Mouse (Mus musculus) midbrain, embryonic 16.5 days (tissue): ENCODE results near the gene Gm47985. TPM values are rescaled to one million over a fixed set of nuclear protein-coding genes. Genes with fewer than 3 reads are reported as not detected.
"Not testable (repeated sequence)": the region's sequence is repeated elsewhere in the genome, so short reads cannot be mapped to it uniquely, and the experiment has no call there.

ENCODE experiments used
- ATAC-seq: fragments of 200-750 bp; cut with Nextera tagmentation; 2 replicates; pipeline ENCODE4 v1.8.0; 2017; ENCODE audit warnings: moderate TSS enrichment
- H3K27ac ChIP-seq: fragments of 300-500 bp; sonication (generic); 2 replicates; pipeline ENCODE4 v1.5.1; 2014; ENCODE audit warnings: mild to moderate bottlenecking, low read length, mixed read lengths
- H3K27me3 ChIP-seq: fragments of 300-500 bp; sonication (generic); 2 replicates; pipeline ENCODE4 v1.6.1; 2014; ENCODE audit warnings: low read depth, low read length, mixed read lengths; ENCODE audit not compliant: control insufficient read depth, insufficient read depth
- H3K36me3 ChIP-seq: fragments of 300-500 bp; sonication (generic); 2 replicates; pipeline ENCODE4 v1.6.1; 2014; ENCODE audit warnings: mild to moderate bottlenecking, low read length, moderate library complexity, mixed read lengths; ENCODE audit not compliant: control insufficient read depth, insufficient read depth
- H3K4me1 ChIP-seq: fragments of 300-500 bp; sonication (generic); 2 replicates; pipeline ENCODE4 v1.6.1; 2014; ENCODE audit warnings: mild to moderate bottlenecking, low read length, mixed read lengths; ENCODE audit not compliant: control insufficient read depth, insufficient read depth
- H3K4me2 ChIP-seq: fragments of 300-500 bp; sonication (generic); 2 replicates; pipeline ENCODE4 v1.6.1; 2014; ENCODE audit warnings: mild to moderate bottlenecking, low read length, mixed read lengths
- H3K4me3 ChIP-seq: fragments of 300-500 bp; sonication (generic); 2 replicates; pipeline ENCODE4 v1.5.1; 2014; ENCODE audit warnings: low read depth, mild to moderate bottlenecking, low read length, moderate library complexity, mixed read lengths
- H3K9ac ChIP-seq: fragments of 300-500 bp; sonication (generic); 2 replicates; pipeline ENCODE4 v1.6.1; 2014; ENCODE audit warnings: low read depth, low read length, mixed read lengths
- H3K9me3 ChIP-seq: fragments of 300-500 bp; sonication (generic); replicated peaks from 2 replicates; pipeline ENCODE4 v1.6.1; 2014; ENCODE audit warnings: mild to moderate bottlenecking, low read length, mixed read lengths; ENCODE audit not compliant: control insufficient read depth, poor library complexity, severe bottlenecking
- WGBS: fragments of 180-500 bp; shearing (Covaris S2); extraction: QIAGEN DNeasy Blood & Tissue Kit; methylation state at CpG from one replicate; pipeline ENCODE4 v1.1.7; 2014; 5-methylcytosine and 5-hydroxymethylcytosine counted together
- polyA plus RNA-seq: library from polyadenylated mRNA; unstranded; fragments of >200 nt; fragmentation: Nextera tagmentation; extraction: Ambion mirVana; gene quantifications from 2 replicates; pipeline ENCODE4 v1.2.1, GENCODE M21; 2015

Gene Gm47985
- polyA plus RNA-seq, 1 experiment from 2014 or later, result not detected

DNA sequence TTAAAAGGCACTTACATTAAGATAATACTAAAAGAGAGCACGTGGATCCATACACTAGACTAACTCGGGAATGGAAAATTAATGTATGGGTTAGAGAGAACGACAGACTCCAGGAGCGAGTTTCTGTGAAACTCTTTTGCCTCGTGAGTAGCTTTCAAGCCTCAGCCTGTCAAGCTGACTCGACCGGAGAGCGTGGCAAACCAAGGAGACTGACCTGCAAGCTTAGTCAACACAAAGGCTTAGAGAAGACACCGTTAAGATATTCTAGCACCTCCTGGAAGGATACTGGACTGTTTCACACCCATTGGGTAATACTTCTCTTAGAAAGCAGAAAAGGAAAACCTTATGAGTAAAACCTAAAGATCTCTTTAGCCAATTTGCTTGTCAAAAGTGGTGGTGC is 28.2 kb upstream of the Gm47985 start:
- not testable (repeated sequence) for H3K4me3 ChIP-seq
- 93% methylated on average over 9 of the region's 9 CpGs for WGBS

GRCm38 (mm10) chr1:151156129-151156528 is 26.2 kb upstream of the Gm47985 start:
- WGBS, result 96% methylated on average over 3 of the region's 3 CpGs
- Histone ChIP-seq H3K27ac (no peak overlapping the region), H3K9ac (no peak overlapping the region), H3K27me3 (no peaks in the 10 kb centered on the region), H3K4me1 (0 out of 2 replicates have a peak, but pooled peaks cover 2% of the 10 kb centered on the region), H3K9me3 (no peaks in the 10 kb centered on the region), H3K4me2 (no peak overlapping the region), H3K4me3 (no peak overlapping the region), H3K36me3 (no peaks in the 10 kb centered on the region)
- no peak for ATAC-seq

More for the DNA sequence above, 28.2 kb upstream of the Gm47985 start:
- not testable (repeated sequence) for H3K27me3 ChIP-seq, ATAC-seq, H3K4me1 ChIP-seq, H3K27ac ChIP-seq, H3K9ac ChIP-seq, H3K36me3 ChIP-seq, H3K9me3 ChIP-seq, H3K4me2 ChIP-seq

DNA sequence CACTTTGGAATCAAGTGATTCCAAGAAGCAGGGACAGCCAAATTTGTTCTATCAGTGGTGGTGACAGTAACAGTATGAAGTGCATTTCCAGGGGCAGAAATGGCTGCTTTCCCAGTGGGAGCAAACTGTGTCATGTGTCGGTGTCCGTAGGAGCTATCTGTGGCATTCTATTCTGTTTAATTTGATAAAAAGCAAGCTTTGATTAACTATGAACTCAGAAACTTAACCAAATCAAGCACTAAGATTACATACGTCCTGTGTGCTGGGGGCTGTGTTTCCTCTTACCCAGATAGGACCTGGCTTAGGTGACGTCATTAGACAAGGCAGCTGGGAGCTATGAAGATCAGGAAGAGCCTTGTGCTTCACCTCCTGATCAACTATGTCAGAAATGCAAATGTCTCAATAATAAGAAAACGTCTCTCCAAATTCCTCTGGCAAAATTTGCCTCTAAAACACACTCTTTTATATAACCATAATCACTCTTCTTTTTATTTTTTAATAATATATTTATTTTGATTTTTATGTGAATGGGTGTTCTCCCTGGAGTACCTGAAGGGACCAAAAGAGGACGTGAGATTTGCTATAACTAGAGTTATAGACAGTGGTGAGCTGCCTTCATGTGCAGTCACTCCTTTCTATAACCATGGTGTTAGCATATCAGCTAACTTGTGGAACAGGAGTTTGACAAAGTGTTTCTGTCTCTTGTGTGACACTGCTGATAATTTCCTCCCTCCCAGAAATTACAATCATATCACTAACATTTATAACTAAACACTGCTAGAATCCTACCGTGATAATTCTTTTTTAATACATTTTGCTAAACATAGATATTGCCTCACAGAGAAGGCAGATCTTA is 25.3 kb upstream of the Gm47985 start:
- no peaks in the 10 kb centered on the region for H3K9me3 ChIP-seq
- no peak for ATAC-seq
- no peak overlapping the region for H3K9ac ChIP-seq
- H3K4me2 ChIP-seq, result no peak overlapping the region
- H3K36me3 ChIP-seq, result no peaks in the 10 kb centered on the region
- 0 out of 2 replicates have a peak, but pooled peaks cover 2% of the 10 kb centered on the region for H3K4me1 ChIP-seq
- WGBS, result 75% methylated on average over 7 of the region's 7 CpGs
- H3K4me3 ChIP-seq, result no peak overlapping the region
- H3K27me3 ChIP-seq, result no peaks in the 10 kb centered on the region
- H3K27ac ChIP-seq, result no peak overlapping the region

DNA sequence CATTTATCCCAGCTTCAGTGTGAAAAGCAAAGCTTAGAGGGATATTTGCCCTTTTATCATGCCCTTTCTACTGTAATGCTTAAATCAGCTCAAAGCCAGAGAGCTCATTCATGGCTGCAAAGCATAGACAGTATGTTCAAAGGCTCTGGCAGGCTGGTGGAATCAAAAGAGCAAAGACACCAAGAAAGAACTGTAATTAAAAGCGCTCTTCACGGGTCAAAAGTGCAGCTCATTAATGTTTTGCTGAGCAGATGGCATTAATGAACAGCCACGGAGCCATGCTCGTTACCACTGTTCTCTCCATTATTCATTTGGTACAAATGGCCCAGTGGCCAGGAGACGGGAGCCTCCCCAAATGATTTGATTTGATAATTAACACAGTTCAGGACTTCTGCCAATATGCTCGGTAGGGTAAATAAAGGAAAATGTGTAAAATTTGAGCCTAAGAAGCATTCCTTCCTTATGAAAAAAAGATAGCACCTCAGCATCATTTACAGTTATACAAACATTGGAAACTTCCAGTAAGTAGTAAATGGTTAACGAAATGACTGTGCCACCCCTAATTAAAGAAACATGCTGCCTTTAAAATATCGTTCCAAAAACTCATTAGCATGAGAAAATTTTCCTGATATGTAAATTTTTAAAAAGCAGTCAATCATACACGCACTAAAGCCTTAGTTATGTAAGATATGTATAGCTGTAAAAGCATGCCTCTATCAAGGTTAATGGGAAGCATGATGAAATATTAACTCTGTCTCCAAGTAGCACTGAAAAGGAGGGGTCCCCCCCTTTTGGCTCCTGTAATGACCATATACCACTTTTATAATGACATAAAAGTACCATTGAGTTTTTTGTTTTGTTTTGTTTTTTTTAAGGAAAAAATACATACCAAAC is 24.1 kb upstream of the Gm47985 start:
- peak; percentile 78 for ATAC-seq
- Histone ChIP-seq H3K27me3 (no peaks in the 10 kb centered on the region), H3K9ac (no peak overlapping the region), H3K4me3 (no peak overlapping the region), H3K4me2 (no peak overlapping the region), H3K36me3 (no peaks in the 10 kb centered on the region), H3K9me3 (no peaks in the 10 kb centered on the region), H3K27ac (no peak overlapping the region), H3K4me1 (0 out of 2 replicates have a peak, but pooled peaks cover 2% of the 10 kb centered on the region)
- 28% methylated on average over 9 of the region's 9 CpGs for WGBS

DNA sequence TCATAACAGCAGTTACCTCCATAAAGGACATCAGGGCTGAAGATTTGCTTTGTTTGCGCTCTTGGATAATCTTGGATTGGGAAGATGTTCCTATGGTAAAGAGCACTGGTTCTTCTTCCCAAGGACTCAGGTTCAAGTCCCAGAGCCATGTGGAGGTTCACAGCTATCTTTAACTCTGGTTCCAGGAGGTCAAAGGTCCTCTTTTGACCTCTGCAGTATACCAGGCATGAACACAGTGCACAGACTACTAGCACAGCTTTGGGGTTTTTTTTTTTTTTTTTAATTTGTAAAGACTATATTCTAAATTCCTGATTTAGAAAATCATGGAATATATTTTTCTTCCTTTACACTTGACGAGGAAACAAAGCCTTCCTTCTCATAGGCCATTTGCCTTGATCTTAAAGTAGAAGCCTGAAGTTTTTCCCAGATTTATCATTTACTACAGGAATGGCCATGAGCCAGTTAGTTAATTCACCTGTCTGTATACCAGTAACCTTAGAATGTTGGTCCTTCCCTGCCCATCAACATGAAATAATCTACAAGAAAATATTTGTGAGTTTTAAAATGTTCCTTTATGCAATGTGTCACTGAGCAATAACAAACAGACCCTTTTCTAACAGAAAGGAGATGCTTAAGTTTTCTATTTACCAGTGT is 23.4 kb upstream of the Gm47985 start:
- Histone ChIP-seq H3K4me2 (no peak overlapping the region), H3K36me3 (no peaks in the 10 kb centered on the region), H3K9ac (no peak overlapping the region), H3K4me3 (no peak overlapping the region), H3K27ac (no peak overlapping the region), H3K27me3 (no peaks in the 10 kb centered on the region), H3K9me3 (no peaks in the 10 kb centered on the region), H3K4me1 (0 out of 2 replicates have a peak, but pooled peaks cover 2% of the 10 kb centered on the region)
- no peak for ATAC-seq
- 93% methylated on average over 2 of the region's 2 CpGs for WGBS

DNA sequence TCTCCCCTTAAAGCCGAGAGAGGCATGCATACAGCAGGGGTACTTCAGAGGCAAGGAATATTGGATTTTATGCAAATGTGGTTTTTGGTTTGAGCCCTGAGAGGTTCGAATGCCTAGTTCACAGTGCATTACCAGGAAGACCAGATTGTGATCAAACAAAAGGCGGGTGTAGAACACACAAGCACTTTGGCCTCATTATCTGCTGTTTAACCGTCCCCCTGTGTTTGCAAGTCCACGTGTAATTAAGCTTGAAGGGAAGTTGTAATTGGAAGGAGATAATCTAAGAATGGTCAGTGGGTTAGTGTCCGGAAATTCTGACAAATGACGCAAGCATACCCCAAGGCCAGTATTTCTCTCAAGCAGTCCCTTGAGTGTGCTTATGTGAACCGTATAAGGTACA is 16.3 kb upstream of the Gm47985 start:
- H3K36me3 ChIP-seq, result no peaks in the 10 kb centered on the region
- H3K4me3 ChIP-seq, result no peak overlapping the region
- H3K27ac ChIP-seq, result no peak overlapping the region
- no peak overlapping the region for H3K4me2 ChIP-seq
- ATAC-seq, result no peak
- H3K27me3 ChIP-seq, result no peaks in the 10 kb centered on the region
- no peak overlapping the region for H3K9ac ChIP-seq
- H3K4me1 ChIP-seq, result peaks cover 18% of the 10 kb centered on the region
- no peaks in the 10 kb centered on the region for H3K9me3 ChIP-seq
- 32% methylated on average over 8 of the region's 8 CpGs for WGBS

- Histone ChIP-seq H3K36me3 (no peaks in the 10 kb centered on the region), H3K4me1 (peaks cover 18% of the 10 kb centered on the region), H3K4me2 (0 out of 2 replicates have a peak overlapping the region, but pooled peaks have one; percentile 3), H3K9ac (no peak overlapping the region), H3K9me3 (no peaks in the 10 kb centered on the region), H3K27ac (peak overlapping the region; percentile 48), H3K27me3 (no peaks in the 10 kb centered on the region), H3K4me3 (no peak overlapping the region)
- WGBS, result 12% methylated on average over 12 of the region's 12 CpGs
- peak; percentile 90 for ATAC-seq
Observed at GRCm38 (mm10) chr1:151167297-151168047, 14.9 kb upstream of the Gm47985 start.

- 76% methylated on average over 3 of the region's 3 CpGs for WGBS
- Histone ChIP-seq H3K4me2 (no peak overlapping the region), H3K9ac (no peak overlapping the region), H3K36me3 (no peaks in the 10 kb centered on the region), H3K9me3 (no peaks in the 10 kb centered on the region), H3K4me1 (peaks cover 18% of the 10 kb centered on the region), H3K27me3 (no peaks in the 10 kb centered on the region), H3K4me3 (no peak overlapping the region), H3K27ac (no peak overlapping the region)
- no peak for ATAC-seq
Observed at GRCm38 (mm10) chr1:151168637-151169036, 13.7 kb upstream of the Gm47985 start.
